Mouse (Mus musculus) thymus, adult 2 months (tissue): ENCODE measurements around the gene Dxo.

Experiments
- CTCF ChIP-seq: fragments of 200-500 bp; IDR thresholded peaks from 2 replicates; pipeline ENCODE4 v1.5.1; 2012; ENCODE audit warnings: mild to moderate bottlenecking, control low read depth, low read length, moderate library complexity, borderline replicate concordance; ENCODE audit not compliant: control insufficient read depth, poor library complexity, insufficient read depth; ENCODE audit errors: extremely low read depth
- POLR2A ChIP-seq: fragments of 200-500 bp; IDR thresholded peaks from 2 replicates; pipeline ENCODE4 v1.6.1; 2012; ENCODE audit warnings: mild to moderate bottlenecking, low read length, control low read depth, moderate library complexity; ENCODE audit not compliant: control insufficient read depth, poor library complexity, insufficient read depth; ENCODE audit errors: extremely low read depth

GRCm38 (mm10) chr17:34874321-34874720 lies 37.5 kb downstream of the Dxo start:
- TF ChIP-seq POLR2A (no peak), CTCF (no peak)
